Mouse (Mus musculus) heart, postnatal 0 days (tissue): ENCODE measurements at regions not wholly inside any gene's neighbourhood (a gene's known extent, or its start where the extent isn't known, plus 50 kb on each side); places are given as distances from the start of the nearest gene placed in this dataset.

ENCODE experiments used
- ATAC-seq: fragments of 200-750 bp; cut with Nextera tagmentation; 2 replicates; pipeline ENCODE4 v1.8.0; 2017; ENCODE audit warnings: low read depth, moderate number of reproducible peaks, moderate library complexity; ENCODE audit not compliant: insufficient read depth
- DNase-seq: peaks from one replicate; pipeline ENCODE4 v3.0.0-alpha.2; 2016; ENCODE audit warnings: low spot score
- H3K27ac ChIP-seq: fragments of 300-500 bp; sonication (generic); 2 replicates; pipeline ENCODE4 v1.5.1; 2014; ENCODE audit warnings: low read depth, mild to moderate bottlenecking
- H3K27me3 ChIP-seq: fragments of 300-500 bp; sonication (generic); 2 replicates; pipeline ENCODE4 v1.6.1; 2014; ENCODE audit warnings: low read length, mixed read lengths; ENCODE audit not compliant: control insufficient read depth, insufficient read depth
- H3K36me3 ChIP-seq: fragments of 300-500 bp; sonication (generic); replicated peaks from 2 replicates; pipeline ENCODE4 v1.6.1; 2014; ENCODE audit warnings: low read length, mixed read lengths; ENCODE audit not compliant: control insufficient read depth, insufficient read depth
- H3K4me1 ChIP-seq: fragments of 300-500 bp; sonication (generic); 2 replicates; pipeline ENCODE4 v1.6.1; 2014; ENCODE audit warnings: antibody characterized with exemption; ENCODE audit not compliant: control insufficient read depth, insufficient read depth
- H3K4me2 ChIP-seq: fragments of 300-500 bp; sonication (generic); 2 replicates; pipeline ENCODE4 v1.6.1; 2014; ENCODE audit warnings: low read depth, mild to moderate bottlenecking, low read length, moderate library complexity
- H3K4me3 ChIP-seq: fragments of 300-500 bp; sonication (generic); 2 replicates; pipeline ENCODE4 v1.5.1; 2014; ENCODE audit warnings: low read depth, low read length
- H3K9ac ChIP-seq: fragments of 300-500 bp; sonication (generic); replicated peaks from 2 replicates; pipeline ENCODE4 v1.6.1; 2014; ENCODE audit warnings: low read depth, low read length, mixed read lengths
- H3K9me3 ChIP-seq: fragments of 300-500 bp; sonication (generic); replicated peaks from 2 replicates; pipeline ENCODE4 v1.6.1; 2016; ENCODE audit warnings: low read length; ENCODE audit not compliant: control insufficient read depth
- CTCF ChIP-seq: IDR thresholded peaks from 2 replicates; pipeline ENCODE4 v1.5.1; 2016; ENCODE audit warnings: antibody characterized with exemption, control low read depth, low read depth
- EP300 ChIP-seq: IDR thresholded peaks from 2 replicates; pipeline ENCODE4 v1.6.1; 2016; ENCODE audit warnings: antibody characterized with exemption, low read depth
- WGBS: fragments of 180-500 bp; shearing (Covaris S2); extraction: QIAGEN DNeasy Blood & Tissue Kit; methylation state at CpG from one replicate; pipeline ENCODE4 v1.1.7; 2014; 5-methylcytosine and 5-hydroxymethylcytosine counted together

GRCm38 (mm10) chr12:113362409-113363038, 126.8 kb upstream of the Adam6b start:
- Histone ChIP-seq H3K4me1 (no peaks in the 10 kb centered on the region), H3K4me2 (no peak overlapping the region), H3K9me3 (no peaks in the 10 kb centered on the region), H3K4me3 (no peak overlapping the region), H3K9ac (no peak overlapping the region), H3K27ac (no peak overlapping the region), H3K36me3 (no peaks in the 10 kb centered on the region), H3K27me3 (no peaks in the 10 kb centered on the region)
- WGBS: 42% methylated on average over 2 of the region's 2 CpGs
- ATAC-seq (no peak), DNase-seq (no peak)
- TF ChIP-seq EP300: no peak
- no peak for TF ChIP-seq CTCF

- no peak for ATAC-seq
- DNase-seq: no peak
Observed at GRCm38 (mm10) chr12:113364023-113364422, 125.3 kb upstream of the Adam6b start.

GRCm38 (mm10) chr12:113364437-113364836, 124.9 kb upstream of the Adam6b start:
- Histone ChIP-seq H3K9ac (no peak overlapping the region), H3K4me3 (no peak overlapping the region), H3K27me3 (no peaks in the 10 kb centered on the region), H3K27ac (no peak overlapping the region), H3K4me2 (no peak overlapping the region), H3K9me3 (no peaks in the 10 kb centered on the region), H3K4me1 (no peaks in the 10 kb centered on the region), H3K36me3 (no peaks in the 10 kb centered on the region)
- ATAC-seq: no peak
- TF ChIP-seq CTCF: no peak
- no peak for TF ChIP-seq EP300
- DNase-seq: no peak

More at GRCm38 (mm10) chr12:113364023-113364422, 125.3 kb upstream of the Adam6b start:
- Histone ChIP-seq H3K4me2 (no peak overlapping the region), H3K9ac (no peak overlapping the region), H3K9me3 (no peaks in the 10 kb centered on the region), H3K4me1 (no peaks in the 10 kb centered on the region), H3K27ac (no peak overlapping the region), H3K36me3 (no peaks in the 10 kb centered on the region), H3K4me3 (no peak overlapping the region), H3K27me3 (no peaks in the 10 kb centered on the region)
- TF ChIP-seq CTCF (no peak), EP300 (no peak)

GRCm38 (mm10) chr12:113365783-113366182, 123.5 kb upstream of the Adam6b start:
- 42% methylated on average over 2 of the region's 2 CpGs for WGBS
- H3K4me2 ChIP-seq: no peak overlapping the region
- H3K4me3 ChIP-seq: no peak overlapping the region
- H3K27ac ChIP-seq: no peak overlapping the region
- ATAC-seq: no peak
- TF ChIP-seq CTCF (no peak), EP300 (no peak)
- H3K4me1 ChIP-seq: no peaks in the 10 kb centered on the region
- H3K9me3 ChIP-seq: no peaks in the 10 kb centered on the region
- DNase-seq: no peak
- no peaks in the 10 kb centered on the region for H3K27me3 ChIP-seq
- H3K36me3 ChIP-seq: no peaks in the 10 kb centered on the region
- no peak overlapping the region for H3K9ac ChIP-seq

- no peaks in the 10 kb centered on the region for H3K9me3 ChIP-seq
- H3K27me3 ChIP-seq: no peaks in the 10 kb centered on the region
- H3K36me3 ChIP-seq: no peaks in the 10 kb centered on the region
- H3K4me3 ChIP-seq: no peak overlapping the region
- H3K4me2 ChIP-seq: no peak overlapping the region
- TF ChIP-seq CTCF (no peak), EP300 (no peak)
- DNase-seq (no peak), ATAC-seq (no peak)
- 47% methylated on average over 1 of the region's 1 CpGs for WGBS
- no peak overlapping the region for H3K9ac ChIP-seq
- H3K27ac ChIP-seq: no peak overlapping the region
- no peaks in the 10 kb centered on the region for H3K4me1 ChIP-seq
Observed at GRCm38 (mm10) chr12:113366394-113366793, 122.9 kb upstream of the Adam6b start.

- no peaks in the 10 kb centered on the region for H3K4me1 ChIP-seq
- H3K27ac ChIP-seq: no peak overlapping the region
- no peaks in the 10 kb centered on the region for H3K9me3 ChIP-seq
- H3K36me3 ChIP-seq: no peaks in the 10 kb centered on the region
- no peaks in the 10 kb centered on the region for H3K27me3 ChIP-seq
- DNase-seq (no peak), ATAC-seq (no peak)
- H3K4me3 ChIP-seq: no peak overlapping the region
- TF ChIP-seq CTCF: no peak
- no peak for TF ChIP-seq EP300
- no peak overlapping the region for H3K9ac ChIP-seq
- no peak overlapping the region for H3K4me2 ChIP-seq
Observed at GRCm38 (mm10) chr12:113401578-113402113, 87.7 kb upstream of the Adam6b start.
